Mouse (Mus musculus): ENCODE measurements at regions not wholly inside any gene's neighbourhood (a gene's known extent, or its start where the extent isn't known, plus 50 kb on each side); places are given as distances from the start of the nearest gene placed in this dataset.

DNA sequence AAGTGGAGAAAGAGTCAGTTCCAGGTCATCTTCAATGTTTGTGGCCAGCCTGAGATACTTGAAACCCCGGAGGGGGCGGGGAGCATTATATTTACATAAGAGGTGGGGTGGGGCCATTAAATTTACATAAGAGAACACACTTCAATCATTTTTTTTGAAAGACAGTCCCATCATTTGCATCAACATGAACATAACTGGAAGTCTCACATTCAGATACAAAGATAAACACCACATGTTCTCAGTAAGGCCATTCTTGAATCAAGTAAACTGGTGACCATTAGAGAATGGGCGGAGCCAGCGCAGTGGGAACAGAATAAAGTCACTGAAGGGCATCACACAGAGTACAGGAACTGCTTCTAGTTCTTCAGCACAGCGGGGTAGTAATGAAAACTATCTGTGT, 137.2 kb downstream of the Atp23 start:
- H3K4me2 ChIP-seq (ENCODE audit: insufficient read depth, low read depth, poor library complexity, severe bottlenecking) = no peak overlapping the region
- no peak for DNase-seq (ENCODE audit: extremely low read depth)
- dilution Hi-C loops (cut with MboI; ENCODE audit: extremely low pct_ligation_motif_present, extremely low pct_unique_long_range_greater_than_20kb, low sequenced_read_pairs) (no loop called here), in situ Hi-C loops (cut with MboI; ENCODE audit: low pct_ligation_motif_present, low pct_unique_long_range_greater_than_20kb, low sequenced_read_pairs) (no loop called here)
- no peak overlapping the region for H3K4me3 ChIP-seq (replicated peaks in 1 of 3; ENCODE audit: low read depth in 2 of 3, low read length in 2 of 3, poor library complexity in 1 of 3)
- H3K27ac ChIP-seq (ENCODE audit: insufficient read depth, low read depth) = no peak overlapping the region
- peaks cover 5% of the 10 kb centered on the region for H3K27me3 ChIP-seq (replicated peaks)
- H3K9ac ChIP-seq (ENCODE audit: insufficient read depth, low read depth) = no peak overlapping the region
- no peaks in the 10 kb centered on the region for H3K79me2 ChIP-seq (replicated peaks; ENCODE audit: control insufficient read depth, extremely low read depth, insufficient read depth, poor library complexity, severe bottlenecking)
- H3K36me3 ChIP-seq (replicated peaks in 1 of 2; ENCODE audit: control insufficient read depth in 1 of 2, insufficient read depth in 1 of 2, low read length in 1 of 2) = no peaks in the 10 kb centered on the region
- TF ChIP-seq UBTF (IDR thresholded peaks at IDR 0.05; ENCODE audit: low read depth, low read length) (no peak), SIN3A (IDR thresholded peaks at IDR 0.05; ENCODE audit: low read length) (no peak), ZMIZ1 (IDR thresholded peaks at IDR 0.05; ENCODE audit: low read depth, low read length) (no peak), IRF4 (IDR thresholded peaks at IDR 0.05; ENCODE audit: low read depth, low read length) (no peak), ETS1 (conservative IDR thresholded peaks at IDR 0.05; ENCODE audit: low read depth, low read length) (no peak), MYC (IDR thresholded peaks at IDR 0.05; ENCODE audit: low read depth, low read length) (no peak)
- H3K4me1 ChIP-seq (ENCODE audit: control insufficient read depth in 1 of 2, insufficient read depth in 2 of 2) = no peaks in the 10 kb centered on the region
- peaks cover 5% of the 10 kb centered on the region for H3K9me3 ChIP-seq (replicated peaks; ENCODE audit: low read length)

DNA sequence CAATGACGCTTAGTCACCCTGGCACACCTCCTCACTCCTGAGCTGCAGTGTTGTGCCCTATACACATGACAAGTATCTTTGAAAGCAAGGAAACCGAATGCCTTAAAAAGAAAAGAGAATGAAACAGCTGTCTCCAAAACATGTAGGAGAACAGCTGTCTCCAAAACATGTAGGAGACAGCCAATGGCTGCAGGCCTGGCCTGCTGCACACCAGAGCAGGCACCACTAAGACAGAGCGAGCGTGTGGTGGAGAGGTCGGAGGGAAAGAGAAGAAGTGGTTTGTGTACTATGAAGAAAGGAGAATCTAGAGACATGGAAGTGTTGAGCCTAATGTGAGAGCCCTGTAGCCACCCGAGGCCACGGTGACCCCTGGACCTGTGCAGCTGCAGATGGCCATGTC, 142.5 kb downstream of the Atp23 start:
- in situ Hi-C loops (cut with MboI; ENCODE audit: low pct_ligation_motif_present, low pct_unique_long_range_greater_than_20kb, low sequenced_read_pairs) (no loop called here), dilution Hi-C loops (cut with MboI; ENCODE audit: extremely low pct_ligation_motif_present, extremely low pct_unique_long_range_greater_than_20kb, low sequenced_read_pairs) (no loop called here)
- no peaks in the 10 kb centered on the region for H3K27me3 ChIP-seq (replicated peaks)
- peaks cover 2% of the 10 kb centered on the region for H3K9me3 ChIP-seq (replicated peaks; ENCODE audit: low read length)
- no peak overlapping the region for H3K4me3 ChIP-seq (replicated peaks in 1 of 3; ENCODE audit: low read depth in 2 of 3, low read length in 2 of 3, poor library complexity in 1 of 3)
- DNase-seq (ENCODE audit: extremely low read depth) = no peak
- H3K4me1 ChIP-seq (ENCODE audit: control insufficient read depth in 1 of 2, insufficient read depth in 2 of 2) = no peaks in the 10 kb centered on the region
- no peak overlapping the region for H3K9ac ChIP-seq (ENCODE audit: insufficient read depth, low read depth)
- TF ChIP-seq MXI1 (IDR thresholded peaks at IDR 0.05; ENCODE audit: low read depth, low read length) (no peak), IRF4 (IDR thresholded peaks at IDR 0.05; ENCODE audit: low read depth, low read length) (no peak), ETS1 (conservative IDR thresholded peaks at IDR 0.05; ENCODE audit: low read depth, low read length) (no peak), RAD21 (IDR thresholded peaks at IDR 0.05; ENCODE audit: low read depth, low read length) (no peak), E2F4 (IDR thresholded peaks at IDR 0.05; ENCODE audit: insufficient replicate concordance, low read depth, low read length) (no peak), SIN3A (IDR thresholded peaks at IDR 0.05; ENCODE audit: low read length) (no peak), SMC3 (IDR thresholded peaks at IDR 0.05; ENCODE audit: low read depth, low read length) (no peak), USF2 (conservative IDR thresholded peaks at IDR 0.05; ENCODE audit: low read depth, low read length) (no peak), RCOR1 (conservative IDR thresholded peaks at IDR 0.05; ENCODE audit: low read depth, low read length) (no peak), PAX5 (IDR thresholded peaks at IDR 0.05; ENCODE audit: low read length) (no peak), TCF12 (IDR thresholded peaks at IDR 0.05; ENCODE audit: low read depth, low read length) (no peak)
- no peak overlapping the region for H3K4me2 ChIP-seq (ENCODE audit: insufficient read depth, low read depth, poor library complexity, severe bottlenecking)
- H3K79me2 ChIP-seq (replicated peaks; ENCODE audit: control insufficient read depth, extremely low read depth, insufficient read depth, poor library complexity, severe bottlenecking) = no peaks in the 10 kb centered on the region
- no peak overlapping the region for H3K27ac ChIP-seq (ENCODE audit: insufficient read depth, low read depth)
- no peaks in the 10 kb centered on the region for H3K36me3 ChIP-seq (replicated peaks in 1 of 2; ENCODE audit: control insufficient read depth in 1 of 2, insufficient read depth in 1 of 2, low read length in 1 of 2)

- Histone ChIP-seq H3K36me3 (replicated peaks in 1 of 2; ENCODE audit: control insufficient read depth in 1 of 2, insufficient read depth in 1 of 2, low read length in 1 of 2) (no peaks in the 10 kb centered on the region), H3K79me2 (replicated peaks; ENCODE audit: control insufficient read depth, extremely low read depth, insufficient read depth, poor library complexity, severe bottlenecking) (no peaks in the 10 kb centered on the region), H3K4me3 (replicated peaks in 1 of 3; ENCODE audit: low read depth in 2 of 3, low read length in 2 of 3, poor library complexity in 1 of 3) (no peak overlapping the region), H3K27ac (ENCODE audit: insufficient read depth, low read depth) (no peak overlapping the region), H3K4me2 (ENCODE audit: insufficient read depth, low read depth, poor library complexity, severe bottlenecking) (no peak overlapping the region), H3K4me1 (ENCODE audit: control insufficient read depth in 1 of 2, insufficient read depth in 2 of 2) (no peaks in the 10 kb centered on the region), H3K9me3 (replicated peaks; ENCODE audit: low read length) (peaks cover 11% of the 10 kb centered on the region), H3K9ac (ENCODE audit: insufficient read depth, low read depth) (no peak overlapping the region), H3K27me3 (replicated peaks) (no peaks in the 10 kb centered on the region)
- no peak for DNase-seq (ENCODE audit: extremely low read depth)
- dilution Hi-C loops (cut with MboI; ENCODE audit: extremely low pct_ligation_motif_present, extremely low pct_unique_long_range_greater_than_20kb, low sequenced_read_pairs) = no loop called here
- in situ Hi-C loops (cut with MboI; ENCODE audit: low pct_ligation_motif_present, low pct_unique_long_range_greater_than_20kb, low sequenced_read_pairs) = no loop called here
- TF ChIP-seq ELF1 (IDR thresholded peaks at IDR 0.05; ENCODE audit: low read depth, low read length) (no peak), POLR2AphosphoS2 (IDR thresholded peaks at IDR 0.05; ENCODE audit: low read depth, low read length) (no peak), POLR2A (IDR thresholded peaks at IDR 0.05; ENCODE audit: low read depth, low read length) (no peak), ZKSCAN1 (IDR thresholded peaks at IDR 0.05; ENCODE audit: borderline replicate concordance, low read depth, low read length) (no peak), ZC3H11A (IDR thresholded peaks at IDR 0.05; ENCODE audit: low read depth, low read length) (no peak), CHD2 (IDR thresholded peaks at IDR 0.05; ENCODE audit: low read length) (no peak), CTCF (conservative IDR thresholded peaks at IDR 0.05 in 1 of 2, IDR thresholded peaks at IDR 0.05 in 1 of 2; ENCODE audit: low read depth in 2 of 2, low read length in 2 of 2) (no peak), JUN (IDR thresholded peaks at IDR 0.05; ENCODE audit: insufficient read depth, low read depth, low read length) (no peak), RAD21 (IDR thresholded peaks at IDR 0.05; ENCODE audit: low read depth, low read length) (no peak), ZMIZ1 (IDR thresholded peaks at IDR 0.05; ENCODE audit: low read depth, low read length) (no peak), MAZ (IDR thresholded peaks at IDR 0.05; ENCODE audit: low read depth, low read length) (no peak), HCFC1 (IDR thresholded peaks at IDR 0.05; ENCODE audit: low read depth, low read length) (no peak), USF2 (conservative IDR thresholded peaks at IDR 0.05; ENCODE audit: low read depth, low read length) (no peak), JUND (conservative IDR thresholded peaks at IDR 0.05; ENCODE audit: low read depth, low read length) (no peak), CHD1 (IDR thresholded peaks at IDR 0.05; ENCODE audit: low read depth, low read length) (no peak), ETS1 (conservative IDR thresholded peaks at IDR 0.05; ENCODE audit: low read depth, low read length) (no peak), USF1 (IDR thresholded peaks at IDR 0.05; ENCODE audit: low read depth, low read length) (no peak)
Measured at GRCm38 (mm10) chr10:126753201-126753600, 148.0 kb downstream of the Atp23 start.
